Mouse (Mus musculus) right cerebral cortex, postnatal 10 days (tissue): ENCODE measurements around the gene Ccdc105.

Source experiments
- DNase-seq, 2 experiments: peaks; one replicate each; pipeline ENCODE4 v3.0.0; 2021; ENCODE audit warnings: low spot score in 2 of 2

Ccdc105 gene

GRCm38 (mm10) chr10:78752452-78753191 lies at the start of gene Ccdc105:
Ccdc105 (minus strand) TSS chr10:78753065.
- DNase-seq, result peak; percentile 90 to 92

- no peak for DNase-seq
Observed at GRCm38 (mm10) chr10:78801449-78801848, 48.6 kb upstream of the Ccdc105 start.

GRCm38 (mm10) chr10:78790561-78790960 lies 37.7 kb upstream of the Ccdc105 start:
- no peak for DNase-seq

- DNase-seq, result peak; percentile 93 to 96
Observed at GRCm38 (mm10) chr10:78787566-78788087, 34.8 kb upstream of the Ccdc105 start.

- DNase-seq, result peak; percentile 52 to 59
Observed at GRCm38 (mm10) chr10:78779981-78780651, 27.3 kb upstream of the Ccdc105 start, which contains the start of gene Slc1a6. Slc1a6 (plus strand) TSS chr10:78780496.

GRCm38 (mm10) chr10:78779527-78779926 lies 26.7 kb upstream of the Ccdc105 start:
- no peak for DNase-seq

- no peak for DNase-seq
Observed at GRCm38 (mm10) chr10:78775830-78776229, 23.0 kb upstream of the Ccdc105 start.

GRCm38 (mm10) chr10:78765570-78765969 lies 12.7 kb upstream of the Ccdc105 start:
- DNase-seq, result no peak

GRCm38 (mm10) chr10:78756021-78756420 lies 3.2 kb upstream of the Ccdc105 start:
- DNase-seq, result peak; percentile 87 to 88

GRCm38 (mm10) chr10:78748946-78749345 lies 3.9 kb downstream of the Ccdc105 start:
- no peak for DNase-seq

- no peak for DNase-seq
Observed at GRCm38 (mm10) chr10:78748161-78748560, 4.7 kb downstream of the Ccdc105 start.

GRCm38 (mm10) chr10:78747035-78747721 lies 5.7 kb downstream of the Ccdc105 start:
- DNase-seq, result peak; percentile 66 to 70

- no peak for DNase-seq
Observed at GRCm38 (mm10) chr10:78745453-78746232, 7.2 kb downstream of the Ccdc105 start.

- DNase-seq, result no peak
Observed at GRCm38 (mm10) chr10:78743721-78744120, 9.1 kb downstream of the Ccdc105 start.

- DNase-seq, result no peak
Observed at GRCm38 (mm10) chr10:78739821-78740220, 13.0 kb downstream of the Ccdc105 start.

GRCm38 (mm10) chr10:78727876-78728275 lies 25.0 kb downstream of the Ccdc105 start:
- no peak for DNase-seq

GRCm38 (mm10) chr10:78727035-78727434 lies 25.8 kb downstream of the Ccdc105 start:
- DNase-seq, result peak in 1 of 2 experiments; percentile 67

- peak in 1 of 2 experiments; percentile 32 for DNase-seq
Observed at GRCm38 (mm10) chr10:78723416-78723815, 29.4 kb downstream of the Ccdc105 start.

- DNase-seq, result peak; percentile 77 to 86
Observed at GRCm38 (mm10) chr10:78722654-78723053, 30.2 kb downstream of the Ccdc105 start.

GRCm38 (mm10) chr10:78722036-78722435 lies 30.8 kb downstream of the Ccdc105 start:
- DNase-seq, result no peak

GRCm38 (mm10) chr10:78718056-78718455 lies 34.8 kb downstream of the Ccdc105 start, which contains the start of gene Casp14:
Casp14 (minus strand) TSS chr10:78718294.
- DNase-seq, result no peak
